Mouse (Mus musculus) forebrain, embryonic 16.5 days (tissue): ENCODE measurements at regions not wholly inside any gene's neighbourhood (a gene's known extent, or its start where the extent isn't known, plus 50 kb on each side); places are given as distances from the start of the nearest gene placed in this dataset.
"Not testable (repeated sequence)": the region's sequence is repeated elsewhere in the genome, so short reads cannot be mapped to it uniquely, and the experiment has no call there.

Source experiments
- ATAC-seq: fragments of 200-750 bp; cut with Nextera tagmentation; 2 replicates; pipeline ENCODE4 v1.8.0; 2017; ENCODE audit warnings: mild to moderate bottlenecking, moderate library complexity
- H3K27ac ChIP-seq: fragments of 300-500 bp; sonication (generic); 2 replicates; pipeline ENCODE4 v1.5.1; 2014; ENCODE audit warnings: low read length, control low read depth
- H3K27me3 ChIP-seq: fragments of 300-500 bp; sonication (generic); replicated peaks from 2 replicates; pipeline ENCODE4 v1.6.1; 2014; ENCODE audit warnings: low read length; ENCODE audit not compliant: control insufficient read depth, insufficient read depth
- H3K36me3 ChIP-seq: fragments of 300-500 bp; sonication (generic); 2 replicates; pipeline ENCODE4 v1.6.1; 2014; ENCODE audit not compliant: control insufficient read depth, insufficient read depth
- H3K4me1 ChIP-seq: fragments of 300-500 bp; sonication (generic); replicated peaks from 2 replicates; pipeline ENCODE4 v1.6.1; 2014; ENCODE audit warnings: low read length; ENCODE audit not compliant: control insufficient read depth, insufficient read depth
- H3K4me2 ChIP-seq: fragments of 300-500 bp; sonication (generic); 2 replicates; pipeline ENCODE4 v1.6.1; 2014; ENCODE audit warnings: mild to moderate bottlenecking, low read length, control low read depth
- H3K4me3 ChIP-seq: fragments of 300-500 bp; sonication (generic); replicated peaks from 2 replicates; pipeline ENCODE4 v1.5.1; 2014; ENCODE audit warnings: mild to moderate bottlenecking, low read length, control low read depth
- H3K9ac ChIP-seq: fragments of 300-500 bp; sonication (generic); replicated peaks from 2 replicates; pipeline ENCODE4 v1.6.1; 2014; ENCODE audit warnings: low read depth, low read length, control low read depth
- H3K9me3 ChIP-seq: fragments of 300-500 bp; sonication (generic); 2 replicates; pipeline ENCODE4 v1.6.1; 2016; ENCODE audit warnings: low read length; ENCODE audit not compliant: control insufficient read depth
- WGBS: fragments of 180-500 bp; shearing (Covaris S2); extraction: QIAGEN DNeasy Blood & Tissue Kit; methylation state at CpG from one replicate; pipeline ENCODE4 v1.1.7; 2014; 5-methylcytosine and 5-hydroxymethylcytosine counted together

GRCm38 (mm10) chr3:84390769-84391168, 84.1 kb upstream of the Trim2 start:
- Histone ChIP-seq H3K9me3 (no peaks in the 10 kb centered on the region), H3K27me3 (no peaks in the 10 kb centered on the region), H3K27ac (no peak overlapping the region), H3K9ac (no peak overlapping the region), H3K4me1 (peaks cover 3% of the 10 kb centered on the region; the same call in 1 of the 2 replicates), H3K36me3 (no peaks in the 10 kb centered on the region), H3K4me3 (no peak overlapping the region), H3K4me2 (no peak overlapping the region)
- ATAC-seq, result no peak
- WGBS, result 89% methylated on average over 5 of the region's 5 CpGs

DNA sequence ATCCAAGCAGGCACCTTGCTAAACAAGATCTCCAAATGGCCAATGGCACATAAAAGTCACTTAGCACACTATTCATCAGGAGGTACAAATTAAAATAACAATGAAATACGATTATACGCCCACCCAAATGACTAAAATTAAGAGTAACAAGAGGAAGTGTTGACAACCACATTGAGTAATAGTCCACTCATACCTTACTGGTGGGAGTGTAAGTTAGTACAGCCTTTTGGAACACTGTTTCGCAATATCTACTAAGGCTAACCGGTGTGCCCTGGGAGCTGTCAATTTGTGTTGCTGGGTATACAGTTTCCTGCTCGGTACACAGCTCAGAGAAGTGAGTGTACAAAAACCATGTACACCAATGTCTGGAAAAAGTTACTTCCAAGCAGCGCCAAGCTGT, 81.8 kb upstream of the Trim2 start:
- H3K4me3 ChIP-seq, result no peak overlapping the region
- H3K27ac ChIP-seq, result no peak overlapping the region
- no peaks in the 10 kb centered on the region for H3K27me3 ChIP-seq
- WGBS, result 86% methylated on average over 6 of the region's 6 CpGs
- no peaks in the 10 kb centered on the region for H3K36me3 ChIP-seq
- H3K4me2 ChIP-seq, result no peak overlapping the region
- no peak overlapping the region for H3K9ac ChIP-seq
- peaks cover 6% of the 10 kb centered on the region for H3K4me1 ChIP-seq
- no peak for ATAC-seq
- no peaks in the 10 kb centered on the region for H3K9me3 ChIP-seq

DNA sequence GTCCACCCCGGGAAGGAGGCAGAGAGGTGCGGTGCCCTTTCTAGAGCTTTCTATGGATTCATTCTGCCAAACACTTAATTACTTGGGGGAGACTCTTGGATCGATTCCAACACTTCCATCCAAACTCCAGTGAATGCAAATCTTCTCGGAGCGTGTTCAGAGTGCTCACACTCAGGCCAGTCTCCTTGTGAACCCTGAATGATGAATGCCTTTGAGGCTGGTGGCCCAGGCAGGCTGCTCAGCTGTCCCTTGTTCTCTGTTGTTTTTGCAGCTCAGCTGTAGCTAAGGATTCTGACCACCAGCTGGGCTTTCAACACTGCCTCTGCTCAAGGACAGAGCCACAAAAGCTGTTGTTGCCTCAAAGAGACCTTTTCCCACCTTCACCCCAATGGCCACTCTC, 79.0 kb upstream of the Trim2 start:
- Histone ChIP-seq H3K27ac (no peak overlapping the region), H3K36me3 (no peaks in the 10 kb centered on the region), H3K4me3 (no peak overlapping the region), H3K27me3 (no peaks in the 10 kb centered on the region), H3K9me3 (no peaks in the 10 kb centered on the region), H3K4me1 (peaks cover 6% of the 10 kb centered on the region), H3K9ac (no peak overlapping the region), H3K4me2 (no peak overlapping the region)
- ATAC-seq, result peak; percentile 77
- whole genome bisulfite sequencing, result 8% methylated on average over 5 of the region's 5 CpGs

DNA sequence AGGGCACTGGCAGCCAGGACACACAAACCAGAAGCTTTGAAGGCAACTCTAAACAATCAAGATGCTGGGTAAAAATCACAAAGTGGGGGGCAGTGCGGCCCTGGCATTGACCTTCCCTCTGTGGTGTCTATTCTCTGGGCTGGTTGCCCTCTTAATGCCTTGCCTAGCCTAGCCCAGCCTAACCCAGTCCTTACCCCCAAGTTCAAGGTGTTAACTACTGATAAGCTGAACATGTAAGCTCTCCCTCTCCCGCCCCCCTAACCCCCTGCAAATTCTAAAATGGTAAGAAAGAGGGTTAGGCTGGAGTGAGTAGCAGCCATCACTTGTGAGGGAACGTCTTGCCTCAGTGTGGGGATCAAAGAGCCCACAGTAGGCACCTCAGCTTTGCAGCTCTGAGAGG, 76.9 kb upstream of the Trim2 start:
- no peak for ATAC-seq
- H3K9me3 ChIP-seq, result no peaks in the 10 kb centered on the region

GRCm38 (mm10) chr3:84383038-84383437, 76.4 kb upstream of the Trim2 start:
- H3K4me1 ChIP-seq, H3K4me2 ChIP-seq, H3K36me3 ChIP-seq, H3K4me3 ChIP-seq, H3K27me3 ChIP-seq, H3K9me3 ChIP-seq, H3K9ac ChIP-seq, H3K27ac ChIP-seq, ATAC-seq: not testable (repeated sequence)

More for the DNA sequence above, 76.9 kb upstream of the Trim2 start:
- H3K4me3 ChIP-seq, result no peak overlapping the region
- 80% methylated on average over 3 of the region's 3 CpGs for WGBS
- no peak overlapping the region for H3K4me2 ChIP-seq
- no peaks in the 10 kb centered on the region for H3K36me3 ChIP-seq
- no peaks in the 10 kb centered on the region for H3K27me3 ChIP-seq
- H3K4me1 ChIP-seq, result peaks cover 6% of the 10 kb centered on the region
- H3K9ac ChIP-seq, result no peak overlapping the region
- no peak overlapping the region for H3K27ac ChIP-seq

DNA sequence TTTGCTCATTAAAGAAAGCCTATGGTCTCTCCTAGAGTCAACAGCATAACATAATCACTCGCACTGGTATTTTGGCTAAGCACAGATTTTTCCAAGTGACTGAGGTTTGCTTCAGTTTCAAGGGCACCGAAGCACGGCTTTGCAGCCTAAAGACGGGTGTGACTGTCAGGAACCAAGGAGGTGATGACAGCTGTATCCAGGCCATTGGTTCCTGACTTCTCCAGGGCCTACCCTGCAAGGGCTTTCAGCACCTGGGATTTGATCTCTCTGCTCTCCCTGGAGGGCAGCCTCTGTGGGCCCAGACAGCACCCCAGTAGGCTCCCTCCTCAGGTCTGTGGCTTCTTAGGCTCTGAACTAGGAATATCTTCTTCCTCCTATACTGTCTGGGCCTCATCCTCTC, 75.3 kb upstream of the Trim2 start:
- no peak for ATAC-seq
- no peaks in the 10 kb centered on the region for H3K36me3 ChIP-seq
- H3K4me2 ChIP-seq, result no peak overlapping the region
- no peaks in the 10 kb centered on the region for H3K27me3 ChIP-seq
- no peak overlapping the region for H3K4me3 ChIP-seq
- H3K4me1 ChIP-seq, result peaks cover 6% of the 10 kb centered on the region
- H3K9ac ChIP-seq, result no peak overlapping the region
- no peaks in the 10 kb centered on the region for H3K9me3 ChIP-seq
- 82% methylated on average over 4 of the region's 4 CpGs for WGBS
- no peak overlapping the region for H3K27ac ChIP-seq

GRCm38 (mm10) chr3:84378987-84379556, 72.4 kb upstream of the Trim2 start:
- no peak overlapping the region for H3K4me2 ChIP-seq
- no peaks in the 10 kb centered on the region for H3K36me3 ChIP-seq
- no peaks in the 10 kb centered on the region for H3K9me3 ChIP-seq
- H3K4me3 ChIP-seq, result no peak overlapping the region
- 90% methylated on average over 4 of the region's 4 CpGs for WGBS
- no peak overlapping the region for H3K27ac ChIP-seq
- no peaks in the 10 kb centered on the region for H3K4me1 ChIP-seq
- H3K9ac ChIP-seq, result no peak overlapping the region
- no peaks in the 10 kb centered on the region for H3K27me3 ChIP-seq
- ATAC-seq, result no peak

DNA sequence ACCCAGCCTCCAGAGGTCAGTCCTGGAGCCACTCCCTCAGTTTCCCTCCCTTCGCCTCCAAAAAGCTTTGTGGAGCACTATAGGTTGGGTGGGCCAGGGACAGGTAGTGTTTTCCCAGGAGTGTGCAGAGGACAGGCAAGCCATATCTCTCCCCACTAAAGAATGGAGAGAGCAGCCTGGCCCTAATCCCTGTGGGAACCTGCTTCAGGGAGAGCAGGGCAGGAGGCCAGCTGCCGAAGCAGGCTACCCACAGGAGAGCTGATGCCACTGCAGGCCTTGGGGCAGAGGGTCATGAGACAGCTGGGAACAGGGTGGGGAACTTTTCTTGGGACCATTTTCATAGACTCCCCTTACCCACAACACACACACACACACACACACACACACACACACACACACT, 69.8 kb upstream of the Trim2 start:
- Histone ChIP-seq H3K27me3 (no peaks in the 10 kb centered on the region), H3K36me3 (no peaks in the 10 kb centered on the region), H3K4me1 (no peaks in the 10 kb centered on the region), H3K4me2 (no peak overlapping the region), H3K4me3 (no peak overlapping the region), H3K9ac (no peak overlapping the region), H3K9me3 (no peaks in the 10 kb centered on the region), H3K27ac (no peak overlapping the region)
- ATAC-seq, result 0 out of 2 replicates have a peak, but pooled peaks have one; percentile 10
- WGBS, result 63% methylated on average over 2 of the region's 2 CpGs

DNA sequence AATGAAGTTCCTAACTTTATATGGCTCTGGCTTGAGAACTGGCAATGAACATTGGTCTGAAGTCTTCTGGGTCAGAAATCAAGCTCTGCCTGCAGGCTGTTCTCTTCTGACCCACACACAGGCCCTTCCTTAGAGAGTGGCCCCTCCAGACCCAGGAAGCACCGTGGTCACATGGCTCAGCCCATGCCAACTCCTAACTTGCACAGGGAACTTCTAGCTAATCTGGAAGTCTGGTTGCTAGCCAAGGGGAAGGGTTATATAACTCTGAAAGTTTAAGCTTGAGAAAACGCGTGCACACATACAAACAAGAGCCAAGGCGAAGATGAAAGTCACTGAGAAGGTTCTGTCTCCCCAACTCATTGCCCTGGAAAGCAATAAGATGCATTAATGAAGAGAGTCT, 69.2 kb upstream of the Trim2 start:
- Histone ChIP-seq H3K9me3 (no peaks in the 10 kb centered on the region), H3K9ac (no peak overlapping the region), H3K27ac (no peak overlapping the region), H3K4me3 (no peak overlapping the region), H3K36me3 (no peaks in the 10 kb centered on the region), H3K4me2 (no peak overlapping the region), H3K27me3 (no peaks in the 10 kb centered on the region), H3K4me1 (no peaks in the 10 kb centered on the region)
- WGBS, result 86% methylated on average over 4 of the region's 4 CpGs
- ATAC-seq, result no peak

- Histone ChIP-seq H3K4me1 (no peaks in the 10 kb centered on the region), H3K27ac (no peak overlapping the region), H3K27me3 (no peaks in the 10 kb centered on the region), H3K4me3 (no peak overlapping the region), H3K4me2 (no peak overlapping the region), H3K36me3 (no peaks in the 10 kb centered on the region), H3K9me3 (no peaks in the 10 kb centered on the region), H3K9ac (no peak overlapping the region)
- WGBS, result 94% methylated on average over 4 of the region's 4 CpGs
- no peak for ATAC-seq
These were observed 65.2 kb upstream of the Trim2 start for GRCm38 (mm10) chr3:84371842-84372241.
